Mouse (Mus musculus) cortical plate, adult 2 months (tissue): ENCODE measurements around the gene Neb. TPM values are rescaled to one million over a fixed set of nuclear protein-coding genes. Genes with fewer than 3 reads are reported as not detected.

Experiments
- H3K27ac ChIP-seq: fragments of 200-500 bp; 2 replicates; pipeline ENCODE4 v1.5.1; 2012; ENCODE audit warnings: low read length, control low read depth, inconsistent platforms; ENCODE audit not compliant: insufficient read depth
- H3K4me1 ChIP-seq: fragments of 200-500 bp; 2 replicates; pipeline ENCODE4 v1.6.1; 2011; ENCODE audit warnings: low read length; ENCODE audit not compliant: control insufficient read depth, insufficient read depth
- H3K4me3 ChIP-seq: fragments of 200-500 bp; 2 replicates; pipeline ENCODE4 v1.5.1; 2011; ENCODE audit warnings: mild to moderate bottlenecking, low read length, control low read depth; ENCODE audit not compliant: insufficient read depth
- CTCF ChIP-seq: fragments of 200-500 bp; IDR thresholded peaks from 2 replicates; pipeline ENCODE4 v1.5.1; 2011; ENCODE audit warnings: mild to moderate bottlenecking, control low read depth, low read length; ENCODE audit not compliant: insufficient read depth; ENCODE audit errors: extremely low read depth
- POLR2A ChIP-seq: fragments of 200-500 bp; IDR thresholded peaks from 2 replicates; pipeline ENCODE4 v1.6.1; 2011; ENCODE audit warnings: mild to moderate bottlenecking, low read length, control low read depth; ENCODE audit not compliant: insufficient read depth; ENCODE audit errors: extremely low read depth
- polyA plus RNA-seq: library from polyadenylated mRNA; depleted of rRNA; stranded (reverse); fragments of >200 nt; gene quantifications from 2 replicates; pipeline ENCODE4 v1.2.3, GENCODE M21; 2012

The Neb gene
- polyA plus RNA-seq, 1 experiment, result 0.71 TPM

DNA sequence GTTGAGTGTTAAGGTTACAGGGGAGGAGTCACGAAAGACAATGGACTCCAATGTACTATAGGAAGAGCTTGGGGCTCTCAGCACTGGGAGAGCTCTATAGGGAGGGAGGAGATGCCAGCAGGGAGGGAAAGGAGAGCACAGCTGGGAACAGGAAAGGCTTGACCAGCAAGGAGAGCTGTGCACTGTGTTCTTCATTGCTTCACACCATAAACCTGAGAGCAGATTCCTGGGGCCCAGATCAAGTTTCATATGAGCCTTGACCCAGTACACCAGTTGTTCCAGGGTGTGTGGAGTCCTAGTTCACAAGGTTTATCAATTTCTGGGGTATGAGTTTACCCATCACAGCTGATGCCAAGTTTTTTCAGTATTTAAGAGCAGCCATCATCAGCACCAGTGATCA is 106.1 kb downstream of the Neb start:
- Histone ChIP-seq H3K27ac (no peak overlapping the region), H3K4me1 (no peaks in the 10 kb centered on the region), H3K4me3 (no peak overlapping the region)
- TF ChIP-seq CTCF (no peak), POLR2A (no peak)

GRCm38 (mm10) chr2:52270911-52271310 is 107.4 kb downstream of the Neb start:
- Histone ChIP-seq H3K27ac (no peak overlapping the region), H3K4me3 (no peak overlapping the region), H3K4me1 (no peaks in the 10 kb centered on the region)
- TF ChIP-seq CTCF (no peak), POLR2A (no peak)

GRCm38 (mm10) chr2:52262149-52262548 is 116.1 kb downstream of the Neb start:
- Histone ChIP-seq H3K4me1 (no peaks in the 10 kb centered on the region), H3K27ac (no peak overlapping the region), H3K4me3 (no peak overlapping the region)
- peak; percentile 80 for TF ChIP-seq CTCF
- TF ChIP-seq POLR2A, result no peak

DNA sequence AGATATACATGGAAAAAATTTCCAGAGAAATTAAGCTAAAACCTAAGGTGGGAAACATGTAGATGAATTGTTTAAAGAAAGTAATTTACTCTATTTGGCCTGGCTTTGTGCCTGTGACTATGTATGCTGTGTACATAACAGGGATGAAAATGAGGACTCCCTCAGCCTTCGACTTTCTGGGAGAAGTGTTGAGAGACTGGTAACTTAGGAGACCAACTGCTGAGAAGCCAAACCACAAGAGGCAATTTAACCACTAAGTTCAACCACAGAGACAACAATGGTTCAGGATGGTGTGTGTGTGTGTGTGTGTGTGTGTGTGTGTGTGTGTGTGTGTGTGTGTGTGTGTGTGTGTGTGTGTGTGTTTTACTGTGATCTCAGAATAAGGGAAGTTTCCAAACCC is 126.2 kb downstream of the Neb start:
- TF ChIP-seq POLR2A (no peak), CTCF (no peak)
- no peak overlapping the region for H3K27ac ChIP-seq
- H3K4me1 ChIP-seq, result no peaks in the 10 kb centered on the region
- no peak overlapping the region for H3K4me3 ChIP-seq

GRCm38 (mm10) chr2:52248316-52248826 is 129.9 kb downstream of the Neb start:
- H3K27ac ChIP-seq, result no peak overlapping the region
- no peak for TF ChIP-seq POLR2A
- no peak for TF ChIP-seq CTCF
- H3K4me1 ChIP-seq, result no peaks in the 10 kb centered on the region
- H3K4me3 ChIP-seq, result no peak overlapping the region

DNA sequence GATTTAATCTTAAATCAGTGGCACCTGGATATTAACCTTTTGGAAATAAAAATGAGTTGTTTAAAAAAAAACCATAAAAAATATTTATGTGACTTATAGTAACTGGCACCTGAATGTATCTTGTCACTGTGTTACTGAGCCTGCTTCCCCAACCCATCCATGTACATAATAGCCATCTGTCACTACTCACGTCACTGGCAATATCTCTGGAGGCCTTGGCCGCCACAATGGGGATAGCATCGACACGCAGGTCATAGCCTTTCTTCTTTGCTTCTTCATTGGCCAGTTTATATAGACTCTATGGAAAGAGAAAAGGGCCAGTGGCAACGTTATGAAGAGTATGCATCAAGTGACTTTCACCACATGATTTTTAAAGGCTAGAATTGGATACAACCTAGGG is 133.2 kb downstream of the Neb start:
- H3K27ac ChIP-seq, result no peak overlapping the region
- H3K4me3 ChIP-seq, result no peak overlapping the region
- TF ChIP-seq CTCF (no peak), POLR2A (no peak)
- H3K4me1 ChIP-seq, result no peaks in the 10 kb centered on the region

DNA sequence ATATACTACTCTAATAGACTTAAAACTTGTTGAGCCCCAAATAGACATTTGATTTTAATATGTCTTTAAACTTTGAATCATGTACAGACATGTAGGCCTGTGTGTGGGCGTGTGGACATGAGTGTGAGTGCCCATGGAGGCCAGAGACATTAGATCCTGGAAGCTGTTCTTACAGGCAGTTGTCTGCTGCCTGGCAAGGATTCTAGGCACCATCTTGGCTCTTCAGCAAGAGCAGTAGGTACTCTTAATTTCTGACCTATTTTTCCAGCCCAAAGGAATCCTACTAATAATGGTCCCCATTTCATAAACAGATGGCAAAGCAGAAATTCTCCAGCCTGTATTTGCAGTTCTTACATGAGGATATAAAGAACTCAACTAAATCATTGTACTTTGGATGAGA is 135.6 kb downstream of the Neb start:
- no peaks in the 10 kb centered on the region for H3K4me1 ChIP-seq
- TF ChIP-seq CTCF (no peak), POLR2A (no peak)
- no peak overlapping the region for H3K4me3 ChIP-seq
- H3K27ac ChIP-seq, result no peak overlapping the region

DNA sequence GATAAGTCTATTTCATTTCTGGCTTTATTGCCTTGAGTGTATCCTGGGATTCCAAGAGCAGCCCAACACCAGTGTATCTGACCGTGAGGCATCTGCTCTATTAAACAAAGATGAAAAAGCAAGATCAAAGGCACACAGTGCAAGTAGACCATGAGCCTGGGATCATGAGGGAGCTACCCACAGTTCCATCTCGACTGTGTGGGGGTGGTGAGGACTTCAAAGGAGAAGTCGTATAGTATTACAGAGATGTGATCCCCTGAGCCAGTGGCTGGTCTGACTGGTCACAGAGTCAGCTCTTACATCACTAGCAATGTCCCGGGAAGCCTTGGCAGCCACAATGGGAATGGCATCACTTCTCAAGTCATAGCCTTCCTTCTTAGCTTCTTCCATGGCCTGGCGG is 140.4 kb downstream of the Neb start:
- TF ChIP-seq CTCF (no peak), POLR2A (no peak)
- H3K4me1 ChIP-seq, result no peaks in the 10 kb centered on the region
- no peak overlapping the region for H3K27ac ChIP-seq
- no peak overlapping the region for H3K4me3 ChIP-seq

- no peak overlapping the region for H3K4me3 ChIP-seq
- TF ChIP-seq CTCF (peak; percentile 46), POLR2A (no peak)
- H3K4me1 ChIP-seq, result no peaks in the 10 kb centered on the region
- H3K27ac ChIP-seq, result no peak overlapping the region
These were observed 150.7 kb downstream of the Neb start for GRCm38 (mm10) chr2:52227584-52227983.

DNA sequence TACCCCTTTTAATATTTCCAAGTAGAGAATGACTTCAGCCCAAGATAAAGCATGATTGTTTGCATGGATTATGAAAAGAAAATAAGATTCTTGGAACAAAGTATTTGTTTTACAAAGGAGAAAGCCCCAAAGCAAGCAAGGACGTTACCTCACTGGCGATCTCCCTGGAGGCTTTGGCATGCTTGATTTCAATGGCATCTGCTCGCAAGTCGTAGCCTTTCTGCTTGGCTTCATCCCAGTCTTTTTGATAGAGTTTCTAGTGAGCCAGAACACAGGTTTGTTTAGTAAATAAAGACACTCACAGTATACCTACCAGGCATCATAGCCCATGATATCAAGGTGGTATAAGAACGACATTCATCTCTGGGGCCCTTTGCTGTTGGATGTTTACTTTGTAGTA is 153.9 kb downstream of the Neb start:
- no peak overlapping the region for H3K4me3 ChIP-seq
- H3K4me1 ChIP-seq, result no peaks in the 10 kb centered on the region
- no peak for TF ChIP-seq CTCF
- no peak for TF ChIP-seq POLR2A
- H3K27ac ChIP-seq, result no peak overlapping the region
